ENCODE assay signal across 26 mouse cellular contexts in genomic region chr4:14025719-14026118, GRCm38 (mm10).
DNase-seq lines count a peak whose midpoint lies in the region; ATAC-seq lines count a peak whose summit lies in the region.
"Had no signal": no experiment of that assay in that cellular context is flagged by ENCODE, and none has a peak within 500 bp of the region (broad histone marks: within the 10 kb centered on the region; RNA-seq: fewer than 3 reads in every experiment).

No protein-coding gene starts in this region.

- H3K9ac ChIP-seq in midbrain, embryonic 12.5 days (replicated peaks) = no peak overlapping the region
- no peak overlapping the region for H3K9ac ChIP-seq in midbrain, embryonic 11.5 days (ENCODE audit: low read length)
- no peak overlapping the region for H3K9ac ChIP-seq in hindbrain, embryonic 14.5 days
- no peak overlapping the region for H3K9ac ChIP-seq in midbrain, embryonic 15.5 days
- no peak overlapping the region for H3K9ac ChIP-seq in neural tube, embryonic 15.5 days (replicated peaks)
- H3K9ac ChIP-seq: embryonic facial prominence, embryonic 15.5 days; forebrain, embryonic 12.5 days; liver, embryonic 14.5 days had no signal

- no peaks in the 10 kb centered on the region for H3K9me3 ChIP-seq in midbrain, embryonic 12.5 days
- no peaks in the 10 kb centered on the region for H3K9me3 ChIP-seq in midbrain, embryonic 11.5 days (ENCODE audit: control insufficient read depth, low read length)
- no peaks in the 10 kb centered on the region for H3K9me3 ChIP-seq in hindbrain, embryonic 14.5 days (ENCODE audit: control insufficient read depth, low read length)
- H3K9me3 ChIP-seq in midbrain, embryonic 15.5 days = no peaks in the 10 kb centered on the region
- H3K9me3 ChIP-seq in neural tube, embryonic 15.5 days (replicated peaks) = no peaks in the 10 kb centered on the region
- H3K9me3 ChIP-seq: embryonic facial prominence, embryonic 10.5 days; embryonic facial prominence, embryonic 15.5 days; forebrain, embryonic 12.5 days; G1E had no signal

- H3K27me3 ChIP-seq in midbrain, embryonic 12.5 days = no peaks in the 10 kb centered on the region
- no peaks in the 10 kb centered on the region for H3K27me3 ChIP-seq in midbrain, embryonic 11.5 days (ENCODE audit: control insufficient read depth, insufficient read depth, low read length)
- H3K27me3 ChIP-seq in hindbrain, embryonic 14.5 days (ENCODE audit: control insufficient read depth, insufficient read depth, low read length) = no peaks in the 10 kb centered on the region
- no peaks in the 10 kb centered on the region for H3K27me3 ChIP-seq in midbrain, embryonic 15.5 days (replicated peaks)
- H3K27me3 ChIP-seq in neural tube, embryonic 15.5 days (replicated peaks) = no peaks in the 10 kb centered on the region
- H3K27me3 ChIP-seq: embryonic facial prominence, embryonic 15.5 days; forebrain, embryonic 12.5 days had no signal

- no peaks in the 10 kb centered on the region for H3K4me1 ChIP-seq in midbrain, embryonic 12.5 days
- no peaks in the 10 kb centered on the region for H3K4me1 ChIP-seq in midbrain, embryonic 11.5 days (ENCODE audit: control insufficient read depth, insufficient read depth, low read length)
- H3K4me1 ChIP-seq in hindbrain, embryonic 14.5 days (replicated peaks; ENCODE audit: control insufficient read depth, insufficient read depth, low read length) = peaks cover 24% of the 10 kb centered on the region
- H3K4me1 ChIP-seq in midbrain, embryonic 15.5 days = peaks cover 11% of the 10 kb centered on the region
- H3K4me1 ChIP-seq in neural tube, embryonic 15.5 days = peaks cover 12% of the 10 kb centered on the region; the same call in 1 of the 2 replicates
- H3K4me1 ChIP-seq: embryonic facial prominence, embryonic 10.5 days; embryonic facial prominence, embryonic 15.5 days; forebrain, embryonic 12.5 days had no signal

- no peak overlapping the region for H3K27ac ChIP-seq in midbrain, embryonic 12.5 days (replicated peaks)
- no peak overlapping the region for H3K27ac ChIP-seq in midbrain, embryonic 11.5 days (ENCODE audit: low read depth, low read length)
- peak overlapping the region; percentile 11; the same call in 1 of the 2 replicates for H3K27ac ChIP-seq in hindbrain, embryonic 14.5 days
- peak overlapping the region; percentile 56; the same call in 1 of the 2 replicates for H3K27ac ChIP-seq in midbrain, embryonic 15.5 days
- no peak overlapping the region for H3K27ac ChIP-seq in neural tube, embryonic 15.5 days (replicated peaks)
- H3K27ac ChIP-seq: embryonic facial prominence, embryonic 10.5 days; embryonic facial prominence, embryonic 15.5 days; forebrain, embryonic 12.5 days; liver, embryonic 14.5 days had no signal

- no peak overlapping the region for H3K4me3 ChIP-seq in midbrain, embryonic 12.5 days
- H3K4me3 ChIP-seq in midbrain, embryonic 11.5 days (ENCODE audit: low read depth, low read length) = no peak overlapping the region
- no peak overlapping the region for H3K4me3 ChIP-seq in hindbrain, embryonic 14.5 days (replicated peaks; ENCODE audit: low read length)
- H3K4me3 ChIP-seq in midbrain, embryonic 15.5 days = no peak overlapping the region
- no peak overlapping the region for H3K4me3 ChIP-seq in neural tube, embryonic 15.5 days (replicated peaks)
- H3K4me3 ChIP-seq: embryonic facial prominence, embryonic 10.5 days; embryonic facial prominence, embryonic 15.5 days; forebrain, embryonic 12.5 days had no signal

- no peaks in the 10 kb centered on the region for H3K36me3 ChIP-seq in midbrain, embryonic 12.5 days
- H3K36me3 ChIP-seq in midbrain, embryonic 11.5 days (ENCODE audit: control insufficient read depth, insufficient read depth, low read length) = no peaks in the 10 kb centered on the region
- no peaks in the 10 kb centered on the region for H3K36me3 ChIP-seq in hindbrain, embryonic 14.5 days (replicated peaks; ENCODE audit: control insufficient read depth, insufficient read depth)
- no peaks in the 10 kb centered on the region for H3K36me3 ChIP-seq in midbrain, embryonic 15.5 days (replicated peaks)
- no peaks in the 10 kb centered on the region for H3K36me3 ChIP-seq in neural tube, embryonic 15.5 days
- H3K36me3 ChIP-seq: embryonic facial prominence, embryonic 10.5 days; embryonic facial prominence, embryonic 15.5 days; forebrain, embryonic 12.5 days; G1E had no signal

- H3K4me2 ChIP-seq in midbrain, embryonic 12.5 days (replicated peaks) = no peak overlapping the region
- H3K4me2 ChIP-seq in midbrain, embryonic 11.5 days = no peak overlapping the region
- H3K4me2 ChIP-seq in hindbrain, embryonic 14.5 days (replicated peaks) = no peak overlapping the region
- H3K4me2 ChIP-seq in midbrain, embryonic 15.5 days = no peak overlapping the region
- no peak overlapping the region for H3K4me2 ChIP-seq in neural tube, embryonic 15.5 days
- H3K4me2 ChIP-seq: embryonic facial prominence, embryonic 15.5 days; forebrain, embryonic 12.5 days had no signal

- 77% methylated on average over 5 of the region's 5 CpGs for WGBS in midbrain, embryonic 12.5 days
- WGBS in midbrain, embryonic 11.5 days = 86% methylated on average over 5 of the region's 5 CpGs
- 48% methylated on average over 5 of the region's 5 CpGs for WGBS in hindbrain, embryonic 14.5 days
- 54% methylated on average over 5 of the region's 5 CpGs for WGBS in midbrain, embryonic 15.5 days
- WGBS in neural tube, embryonic 15.5 days = 54% methylated on average over 5 of the region's 5 CpGs

- no peak for DNase-seq in midbrain, embryonic 11.5 days (ENCODE audit: low spot score, missing footprints)
- DNase-seq in hindbrain, embryonic 14.5 days (ENCODE audit: low spot score) = peak; percentile 33
- no peak for DNase-seq in cerebellum, postnatal 4 days (ENCODE audit: low spot score in 2 of 2)
- no peak for DNase-seq in lung, postnatal 36 days
- DNase-seq: adrenal gland, postnatal 25 days; cerebellum, adult 18-20 months; cerebellum, postnatal 14 days; gastrocnemius, postnatal 14 days; heart, postnatal 14 days; kidney, postnatal 14 days; layer of hippocampus, adult 9-11 months; liver; lung, adult 2 months; lung, postnatal 10 days; right cerebral cortex, postnatal 4 days; thymus, adult 2 months; thymus, postnatal 36 days had no signal

- peak; percentile 63; the same call in 1 of the 2 replicates for ATAC-seq in midbrain, embryonic 12.5 days (ENCODE audit: low FRiP score, low read depth)
- ATAC-seq in midbrain, embryonic 11.5 days (ENCODE audit: low FRiP score) = no peak
- ATAC-seq in hindbrain, embryonic 14.5 days (ENCODE audit: low FRiP score) = peak; percentile 65; the same call in 1 of the 2 replicates
- ATAC-seq in midbrain, embryonic 15.5 days (replicated peaks) = peak; percentile 89
- ATAC-seq in neural tube, embryonic 15.5 days (ENCODE audit: low FRiP score) = peak; percentile 59; the same call in 1 of the 2 replicates
- ATAC-seq: intestine, embryonic 16.5 days had no signal

Comparison
In these comparisons a context has a peak if more than half of its experiments do, and no peak if none do; other contexts are left out.
1. H3K27ac ChIP-seq: peak in hindbrain, embryonic 14.5 days (single experiment) and midbrain, embryonic 15.5 days (single experiment); none in midbrain, embryonic 12.5 days (single experiment), midbrain, embryonic 11.5 days (single experiment) and neural tube, embryonic 15.5 days (single experiment).